Mouse (Mus musculus) kidney, adult 2 months (tissue): ENCODE measurements around the gene Fhl2.

Experiments used
- CTCF ChIP-seq: fragments of 200-500 bp; conservative IDR thresholded peaks from 2 replicates; pipeline ENCODE4 v1.5.1; 2011; ENCODE audit warnings: low read depth, mild to moderate bottlenecking, control low read depth, low read length, moderate library complexity, mixed read lengths; ENCODE audit not compliant: insufficient read depth, insufficient read length
- POLR2A ChIP-seq: fragments of 200-500 bp; IDR thresholded peaks from one replicate; pipeline ENCODE4 v1.6.1; 2011; ENCODE audit warnings: low read depth, low read length, control low read depth

DNA sequence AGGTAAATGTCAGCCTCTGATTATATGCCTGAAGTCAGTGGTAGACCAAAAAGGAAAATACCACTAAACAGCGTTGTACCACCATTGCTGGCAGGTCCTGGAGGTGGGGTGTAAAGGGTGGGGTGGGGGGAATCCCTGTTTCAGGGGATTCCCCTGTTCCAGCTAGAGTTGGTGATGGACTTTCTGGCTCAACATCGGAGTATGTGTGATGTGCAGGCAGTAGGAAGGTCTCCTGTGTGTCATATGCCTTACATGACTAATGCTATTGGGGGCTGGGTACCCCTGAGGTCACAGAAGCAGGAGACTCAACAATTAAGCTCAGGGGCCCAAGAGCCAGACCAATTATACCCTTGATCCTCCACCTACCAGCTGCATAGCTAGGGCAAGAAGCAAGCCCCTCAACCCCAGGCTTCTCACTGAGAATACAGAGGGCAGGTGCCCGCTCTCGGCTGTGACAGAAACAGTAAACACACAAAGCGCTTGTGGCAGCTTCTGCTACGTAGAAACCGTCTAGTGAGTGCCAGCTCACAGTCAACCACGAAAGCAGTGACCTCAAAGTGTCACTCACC lies 52.4 kb downstream of the Fhl2 start:
- TF ChIP-seq POLR2A (no peak), CTCF (no peak)
